Mouse (Mus musculus) layer of hippocampus, adult 11-12 months (tissue): Measurements from ENCODE around the gene Ndufb3.
"Not testable (repeated sequence)": the region's sequence is repeated elsewhere in the genome, so short reads cannot be mapped to it uniquely, and the experiment has no call there.

Experiments
- DNase-seq: peaks from one replicate; pipeline ENCODE4 v3.0.0; 2022; ENCODE audit warnings: low spot score

Gene Ndufb3

GRCm38 (mm10) chr1:58586171-58586997 is at the start of gene Ndufb3, which contains the start of gene Fam126b:
Ndufb3 (plus strand) TSS chr1:58586384.
Fam126b (minus strand) TSS chr1:58586323.
- peak; percentile 92 for DNase-seq

- DNase-seq: no peak
Observed at GRCm38 (mm10) chr1:58541386-58541785, 44.8 kb upstream of the Ndufb3 start.

GRCm38 (mm10) chr1:58560370-58560769 is 25.8 kb upstream of the Ndufb3 start:
- DNase-seq: not testable (repeated sequence)

GRCm38 (mm10) chr1:58562455-58562854 is 23.7 kb upstream of the Ndufb3 start:
- DNase-seq: peak; percentile 38

- DNase-seq: no peak
Observed at GRCm38 (mm10) chr1:58564981-58565380, 21.2 kb upstream of the Ndufb3 start.

GRCm38 (mm10) chr1:58566621-58567020 is 19.6 kb upstream of the Ndufb3 start:
- no peak for DNase-seq

GRCm38 (mm10) chr1:58568456-58569130 is 17.6 kb upstream of the Ndufb3 start:
- no peak for DNase-seq

GRCm38 (mm10) chr1:58570437-58570836 is 15.7 kb upstream of the Ndufb3 start:
- no peak for DNase-seq

GRCm38 (mm10) chr1:58579179-58579578 is 7.0 kb upstream of the Ndufb3 start:
- no peak for DNase-seq

GRCm38 (mm10) chr1:58582611-58583010 is 3.6 kb upstream of the Ndufb3 start:
- no peak for DNase-seq

GRCm38 (mm10) chr1:58584271-58584670 is 1.9 kb upstream of the Ndufb3 start:
- DNase-seq: no peak

- peak; percentile 23 for DNase-seq
Observed at GRCm38 (mm10) chr1:58585373-58586170, 612 bp upstream of the Ndufb3 start.

- no peak for DNase-seq
Observed at GRCm38 (mm10) chr1:58587491-58587890, 1.3 kb downstream of the Ndufb3 start.

- DNase-seq: no peak
Observed at GRCm38 (mm10) chr1:58602681-58603080, 16.5 kb downstream of the Ndufb3 start.

GRCm38 (mm10) chr1:58603738-58604137 is 17.6 kb downstream of the Ndufb3 start:
- no peak for DNase-seq

GRCm38 (mm10) chr1:58609591-58609990 is 23.4 kb downstream of the Ndufb3 start:
- not testable (repeated sequence) for DNase-seq

GRCm38 (mm10) chr1:58610166-58610565 is 24.0 kb downstream of the Ndufb3 start:
- DNase-seq: no peak

- DNase-seq: no peak
Observed at GRCm38 (mm10) chr1:58610611-58611010, 24.4 kb downstream of the Ndufb3 start.

GRCm38 (mm10) chr1:58613786-58614185 is 27.6 kb downstream of the Ndufb3 start:
- peak; percentile 28 for DNase-seq

GRCm38 (mm10) chr1:58614424-58614823 is 28.2 kb downstream of the Ndufb3 start:
- DNase-seq: peak; percentile 40

- no peak for DNase-seq
Observed at GRCm38 (mm10) chr1:58615146-58615545, 29.0 kb downstream of the Ndufb3 start.

- DNase-seq: no peak
Observed at GRCm38 (mm10) chr1:58616176-58616575, 30.0 kb downstream of the Ndufb3 start.
